Mouse (Mus musculus): ENCODE results near the gene Tmc8.
"Not testable (repeated sequence)": the region's sequence is repeated elsewhere in the genome, so short reads cannot be mapped to it uniquely, and the experiment has no call there.

Gene Tmc8

GRCm38 (mm10) chr11:117796954-117797353 is 15.1 kb downstream of the Tmc8 start:
- DNase-seq (ENCODE audit: low spot score in 2 of 2), result no peak

GRCm38 (mm10) chr11:117797511-117798159 is 15.8 kb downstream of the Tmc8 start, which contains the start of gene 6030468B19Rik:
TSS of gene 6030468B19Rik (plus strand) at chr11:117797660.
- DNase-seq (ENCODE audit: low spot score in 2 of 2), result no peak

GRCm38 (mm10) chr11:117798160-117798541 is 16.3 kb downstream of the Tmc8 start:
- DNase-seq (ENCODE audit: low spot score in 2 of 2), result no peak

- no peak for DNase-seq (ENCODE audit: low spot score in 2 of 2)
These were observed 17.3 kb downstream of the Tmc8 start for GRCm38 (mm10) chr11:117799174-117799573.

GRCm38 (mm10) chr11:117800038-117800437 is 18.2 kb downstream of the Tmc8 start:
- no peak for DNase-seq (ENCODE audit: low spot score in 2 of 2)

GRCm38 (mm10) chr11:117801650-117802049 is 19.8 kb downstream of the Tmc8 start:
- DNase-seq (ENCODE audit: low spot score in 2 of 2), result no peak

- no peak for DNase-seq (ENCODE audit: low spot score in 2 of 2)
These were observed 21.4 kb downstream of the Tmc8 start for GRCm38 (mm10) chr11:117803166-117803688.

GRCm38 (mm10) chr11:117806781-117807180 is 24.9 kb downstream of the Tmc8 start:
- DNase-seq (ENCODE audit: low spot score in 2 of 2), result no peak

- DNase-seq (ENCODE audit: low spot score in 2 of 2), result peak in 1 of 2 experiments; percentile 44
These were observed 27.8 kb downstream of the Tmc8 start, which contains the start of the genes Gm20708 and Syngr2 for GRCm38 (mm10) chr11:117809407-117810311. TSS of gene Gm20708 (plus strand) at chr11:117809668. TSS of gene Syngr2 (plus strand) at chr11:117809668.

- peak; percentile 58 to 78 for DNase-seq (ENCODE audit: low spot score in 2 of 2)
These were observed 28.6 kb downstream of the Tmc8 start for GRCm38 (mm10) chr11:117810401-117811046.

- no peak for DNase-seq (ENCODE audit: low spot score in 2 of 2)
These were observed 32.0 kb downstream of the Tmc8 start for GRCm38 (mm10) chr11:117813867-117814266.

- no peak for DNase-seq (ENCODE audit: low spot score in 2 of 2)
These were observed 33.0 kb downstream of the Tmc8 start for GRCm38 (mm10) chr11:117814704-117815366.

GRCm38 (mm10) chr11:117815850-117816249 is 34.0 kb downstream of the Tmc8 start:
- not testable (repeated sequence) for DNase-seq (ENCODE audit: low spot score in 2 of 2)

GRCm38 (mm10) chr11:117816389-117816996 is 34.6 kb downstream of the Tmc8 start:
- DNase-seq (ENCODE audit: low spot score in 2 of 2), result no peak

- no peak for DNase-seq (ENCODE audit: low spot score in 2 of 2)
These were observed 37.2 kb downstream of the Tmc8 start for GRCm38 (mm10) chr11:117819095-117819494.

GRCm38 (mm10) chr11:117820173-117820572 is 38.3 kb downstream of the Tmc8 start:
- no peak for DNase-seq (ENCODE audit: low spot score in 2 of 2)

- no peak for DNase-seq (ENCODE audit: low spot score in 2 of 2)
These were observed 40.0 kb downstream of the Tmc8 start for GRCm38 (mm10) chr11:117821868-117822267.

- no peak for DNase-seq (ENCODE audit: low spot score in 2 of 2)
These were observed 40.9 kb downstream of the Tmc8 start for GRCm38 (mm10) chr11:117822728-117823241.

GRCm38 (mm10) chr11:117823411-117823810 is 41.5 kb downstream of the Tmc8 start:
- no peak for DNase-seq (ENCODE audit: low spot score in 2 of 2)

GRCm38 (mm10) chr11:117824060-117824969 is 42.4 kb downstream of the Tmc8 start:
- DNase-seq (ENCODE audit: low spot score in 2 of 2), result peak; percentile 86

All from right cerebral cortex, adult 2 months (tissue).